Mouse (Mus musculus): ENCODE data around the gene Olfr1217. TPM values are rescaled to one million over a fixed set of nuclear protein-coding genes. Genes with fewer than 3 reads are reported as not detected.

Olfr1217 gene
- total and polyA plus RNA-seq, 3 experiments = not detected

DNA sequence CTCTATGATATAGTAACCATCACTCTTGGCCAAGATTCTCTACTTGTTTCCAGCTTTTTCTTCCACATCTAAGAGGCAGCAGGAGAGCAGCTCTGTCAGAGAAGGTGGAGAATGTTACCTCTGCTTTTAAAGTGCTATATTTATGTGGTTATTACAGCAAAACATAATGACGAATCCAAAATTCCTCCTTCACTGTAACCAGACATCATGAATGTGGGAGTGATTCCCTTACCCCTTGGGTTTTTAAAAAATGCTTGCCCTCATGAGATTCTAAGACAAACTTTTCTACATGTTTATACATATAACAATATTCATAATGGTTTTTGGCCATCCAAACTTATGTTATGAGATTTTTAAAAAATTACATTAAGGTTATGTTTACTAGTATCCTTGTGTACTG, 39.3 kb downstream of the Olfr1217 start, which contains the start of gene Olfr1214:
TSS of gene Olfr1214 (minus strand) at position 101 of the 400 bp plus-strand sequence.
- Histone ChIP-seq H3K27ac (no peak within 1 kb of the TSS), H3K9ac (ENCODE audit: low read depth, low read length) (no peak within 1 kb of the TSS), H3K4me1 (ENCODE audit: control insufficient read depth, insufficient read depth, low read length) (no peaks in the 10 kb centered on the region), H3K36me3 (ENCODE audit: control insufficient read depth, insufficient read depth, low read length) (no peaks in the 10 kb centered on the region), H3K79me2 (replicated peaks; ENCODE audit: control insufficient read depth, insufficient read depth, low read length) (no peaks in the 10 kb centered on the region), H3K4me3 (no peak within 1 kb of the TSS), H3K27me3 (ENCODE audit: control insufficient read depth, insufficient read depth, low read length) (no peaks in the 10 kb centered on the region)
- TF ChIP-seq EP300 (IDR thresholded peaks at IDR 0.05; ENCODE audit: insufficient read depth, low read depth, low read length) = no peak
- TF ChIP-seq CTCF (IDR thresholded peaks at IDR 0.05) = no peak
- TF ChIP-seq POLR2A (IDR thresholded peaks at IDR 0.05; ENCODE audit: insufficient read depth, low read depth, low read length) = no peak
- intact Hi-C loops (cut with DNase I) = no loop called here
- no peak for DNase-seq
- 67% methylated on average over 1 of the region's 1 CpGs for WGBS

DNA sequence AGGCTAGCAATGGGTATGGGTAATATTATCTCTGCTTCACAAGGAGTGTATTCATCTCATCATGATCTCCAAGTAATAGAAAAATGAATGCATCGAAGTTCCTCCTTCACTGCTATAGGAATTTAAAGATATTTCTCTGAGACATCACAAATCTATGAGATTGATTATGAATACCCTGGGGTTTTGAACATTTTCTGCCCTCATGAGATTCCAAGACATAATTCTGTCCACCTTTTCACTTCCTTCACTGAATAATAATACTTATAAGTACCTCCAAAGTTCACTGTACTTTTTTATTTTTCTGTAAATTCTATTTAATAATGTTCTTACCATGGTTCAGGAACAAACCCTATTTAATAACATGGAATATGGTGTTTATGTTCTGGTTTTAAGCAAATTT, 51.7 kb downstream of the Olfr1217 start, which contains the start of gene Gm13762:
TSS of gene Gm13762 (minus strand) at position 101 of the 400 bp plus-strand sequence.
- Histone ChIP-seq H3K4me3 (no peak within 1 kb of the TSS), H3K9ac (ENCODE audit: low read depth, low read length) (no peak within 1 kb of the TSS), H3K79me2 (replicated peaks; ENCODE audit: control insufficient read depth, insufficient read depth, low read length) (no peaks in the 10 kb centered on the region), H3K27ac (no peak within 1 kb of the TSS), H3K36me3 (ENCODE audit: control insufficient read depth, insufficient read depth, low read length) (no peaks in the 10 kb centered on the region), H3K4me1 (ENCODE audit: control insufficient read depth, insufficient read depth, low read length) (no peaks in the 10 kb centered on the region), H3K27me3 (ENCODE audit: control insufficient read depth, insufficient read depth, low read length) (no peaks in the 10 kb centered on the region)
- WGBS = 75% methylated on average over 1 of the region's 1 CpGs
- DNase-seq = no peak
- TF ChIP-seq POLR2A (IDR thresholded peaks at IDR 0.05; ENCODE audit: insufficient read depth, low read depth, low read length) (no peak), EP300 (IDR thresholded peaks at IDR 0.05; ENCODE audit: insufficient read depth, low read depth, low read length) (no peak), CTCF (IDR thresholded peaks at IDR 0.05) (no peak)
- intact Hi-C loops (cut with DNase I) = no loop called here

Other genes starting within 250 kb of the Olfr1217 start
- gene Olfr1201, start 239.0 kb downstream of the Olfr1217 start, total RNA-seq (2021) = not detected
- gene Olfr1201, start 239.0 kb downstream of the Olfr1217 start, polyA plus RNA-seq (2012; rRNA removed) = not detected in 2 replicates
- gene Olfr1202, start 217.6 kb downstream of the Olfr1217 start, total RNA-seq (2021) = under 1 TPM in 1 of 2 experiments, not detected in 1; 0.07 TPM
- not detected in 2 replicates for gene Olfr1202, start 217.6 kb downstream of the Olfr1217 start, polyA plus RNA-seq (2012; rRNA removed)
- gene Olfr1205, start 202.3 kb downstream of the Olfr1217 start, total RNA-seq (2021) = not detected
- not detected in 2 replicates for gene Olfr1205, start 202.3 kb downstream of the Olfr1217 start, polyA plus RNA-seq (2012; rRNA removed)
- gene Olfr1204, start 182.8 kb downstream of the Olfr1217 start, total RNA-seq (2021) = not detected
- not detected in 2 replicates for gene Olfr1204, start 182.8 kb downstream of the Olfr1217 start, polyA plus RNA-seq (2012; rRNA removed)
- not detected for gene Olfr1206, start 168.8 kb downstream of the Olfr1217 start, total RNA-seq (2021)
- gene Olfr1206, start 168.8 kb downstream of the Olfr1217 start, polyA plus RNA-seq (2012; rRNA removed) = not detected in 2 replicates
- not detected for gene Olfr1208, start 129.8 kb downstream of the Olfr1217 start, total RNA-seq (2021)
- not detected in 2 replicates for gene Olfr1208, start 129.8 kb downstream of the Olfr1217 start, polyA plus RNA-seq (2012; rRNA removed)
- not detected for gene Olfr1209, start 116.9 kb downstream of the Olfr1217 start, total RNA-seq (2021)
- gene Olfr1209, start 116.9 kb downstream of the Olfr1217 start, polyA plus RNA-seq (2012; rRNA removed) = not detected in 2 replicates
- not detected for gene Olfr1211, start 94.0 kb downstream of the Olfr1217 start, total RNA-seq (2021)
- not detected in 2 replicates for gene Olfr1211, start 94.0 kb downstream of the Olfr1217 start, polyA plus RNA-seq (2012; rRNA removed)
- not detected for gene Olfr1212, start 78.1 kb downstream of the Olfr1217 start, total RNA-seq (2021)
- not detected in 2 replicates for gene Olfr1212, start 78.1 kb downstream of the Olfr1217 start, polyA plus RNA-seq (2012; rRNA removed)
- not detected for gene Gm13762, start 51.8 kb downstream of the Olfr1217 start, total RNA-seq (2021)
- not detected in 2 replicates for gene Gm13762, start 51.8 kb downstream of the Olfr1217 start, polyA plus RNA-seq (2012; rRNA removed)
- not detected for gene Olfr1214, start 39.4 kb downstream of the Olfr1217 start, total RNA-seq (2021)
- gene Olfr1214, start 39.4 kb downstream of the Olfr1217 start, polyA plus RNA-seq (2012; rRNA removed) = not detected in 2 replicates
- not detected for gene Olfr1215, start 25.1 kb downstream of the Olfr1217 start, total RNA-seq (2021)
- not detected in 2 replicates for gene Olfr1215, start 25.1 kb downstream of the Olfr1217 start, polyA plus RNA-seq (2012; rRNA removed)
- not detected for gene Olfr1216, start 13.7 kb downstream of the Olfr1217 start, total RNA-seq (2021)
- not detected in 2 replicates for gene Olfr1216, start 13.7 kb downstream of the Olfr1217 start, polyA plus RNA-seq (2012; rRNA removed)
- gene Olfr1218, start 29.1 kb upstream of the Olfr1217 start, total RNA-seq (2021) = not detected
- not detected in 2 replicates for gene Olfr1218, start 29.1 kb upstream of the Olfr1217 start, polyA plus RNA-seq (2012; rRNA removed)
- gene Olfr1219, start 51.4 kb upstream of the Olfr1217 start, total RNA-seq (2021) = not detected
- not detected in 2 replicates for gene Olfr1219, start 51.4 kb upstream of the Olfr1217 start, polyA plus RNA-seq (2012; rRNA removed)
- gene Olfr1220, start 74.8 kb upstream of the Olfr1217 start, total RNA-seq (2021) = not detected
- not detected in 2 replicates for gene Olfr1220, start 74.8 kb upstream of the Olfr1217 start, polyA plus RNA-seq (2012; rRNA removed)
- gene Olfr1221, start 85.2 kb upstream of the Olfr1217 start, total RNA-seq (2021) = not detected
- gene Olfr1221, start 85.2 kb upstream of the Olfr1217 start, polyA plus RNA-seq (2012; rRNA removed) = not detected in 2 replicates
- gene Olfr1222, start 101.0 kb upstream of the Olfr1217 start, total RNA-seq (2021) = not detected
- gene Olfr1222, start 101.0 kb upstream of the Olfr1217 start, polyA plus RNA-seq (2012; rRNA removed) = not detected in 2 replicates
- not detected for gene Olfr1223, start 119.5 kb upstream of the Olfr1217 start, total RNA-seq (2021)
- not detected in 2 replicates for gene Olfr1223, start 119.5 kb upstream of the Olfr1217 start, polyA plus RNA-seq (2012; rRNA removed)
- not detected for gene Olfr1224-ps1, start 132.0 kb upstream of the Olfr1217 start, total RNA-seq (2021)
- gene Olfr1224-ps1, start 132.0 kb upstream of the Olfr1217 start, polyA plus RNA-seq (2012; rRNA removed) = not detected in 2 replicates
- not detected for gene Olfr1225, start 142.6 kb upstream of the Olfr1217 start, total RNA-seq (2021)
- not detected in 2 replicates for gene Olfr1225, start 142.6 kb upstream of the Olfr1217 start, polyA plus RNA-seq (2012; rRNA removed)
- not detected for gene Olfr1226, start 168.0 kb upstream of the Olfr1217 start, total RNA-seq (2021)
- gene Olfr1226, start 168.0 kb upstream of the Olfr1217 start, polyA plus RNA-seq (2012; rRNA removed) = not detected in 2 replicates
- gene Olfr1228, start 222.0 kb upstream of the Olfr1217 start, total RNA-seq (2021) = not detected
- gene Olfr1228, start 222.0 kb upstream of the Olfr1217 start, polyA plus RNA-seq (2012; rRNA removed) = not detected in 2 replicates